Mouse (Mus musculus) liver, postnatal 0 days (tissue): ENCODE data around the gene Hes7.

Experiments used
- CTCF ChIP-seq: sonication (generic); IDR thresholded peaks from 2 replicates; pipeline ENCODE4 v1.5.1; 2016; ENCODE audit warnings: antibody characterized with exemption, low read depth
- EP300 ChIP-seq: IDR thresholded peaks from 2 replicates; pipeline ENCODE4 v1.6.1; 2016; ENCODE audit warnings: antibody characterized with exemption, low read depth, mild to moderate bottlenecking

GRCm38 (mm10) chr11:69119446-69120155, 603 bp upstream of the Hes7 start:
- TF ChIP-seq EP300 (no peak), CTCF (no peak)
